Mouse (Mus musculus) cortical plate, adult 2 months (tissue): ENCODE measurements around the gene Abhd4.

ENCODE experiments used
- CTCF ChIP-seq: fragments of 200-500 bp; IDR thresholded peaks from 2 replicates; pipeline ENCODE4 v1.5.1; 2011; ENCODE audit warnings: mild to moderate bottlenecking, control low read depth, low read length; ENCODE audit not compliant: insufficient read depth; ENCODE audit errors: extremely low read depth
- POLR2A ChIP-seq: fragments of 200-500 bp; IDR thresholded peaks from 2 replicates; pipeline ENCODE4 v1.6.1; 2011; ENCODE audit warnings: mild to moderate bottlenecking, low read length, control low read depth; ENCODE audit not compliant: insufficient read depth; ENCODE audit errors: extremely low read depth

DNA sequence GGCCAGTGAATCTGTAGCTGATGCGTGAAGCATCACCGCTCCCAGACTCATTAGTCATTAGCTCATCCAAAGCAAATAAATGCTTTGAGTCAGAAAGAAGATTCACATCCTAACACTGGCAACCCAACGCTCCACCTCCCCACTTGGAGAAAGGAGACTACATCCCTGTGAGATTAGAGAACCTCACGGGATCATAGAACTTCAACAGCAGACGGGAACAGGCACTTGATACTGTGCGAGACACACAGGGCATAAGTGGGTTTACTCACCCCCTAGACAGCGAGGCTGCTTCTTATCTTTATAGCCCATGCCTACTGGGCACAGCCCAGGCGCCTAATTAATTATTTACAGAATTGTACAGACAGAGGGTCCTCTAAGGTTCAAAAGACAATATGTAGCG, 21.8 kb upstream of the Abhd4 start:
- TF ChIP-seq CTCF (no peak), POLR2A (no peak)
